Mouse (Mus musculus) heart, adult 9 months (tissue): ENCODE data around the gene Prss32.

ENCODE experiments used
- DNase-seq, 2 experiments: peaks; one replicate each; pipeline ENCODE4 v3.0.0; 2022; ENCODE audit warnings: low spot score in 2 of 2

The Prss32 gene

DNA sequence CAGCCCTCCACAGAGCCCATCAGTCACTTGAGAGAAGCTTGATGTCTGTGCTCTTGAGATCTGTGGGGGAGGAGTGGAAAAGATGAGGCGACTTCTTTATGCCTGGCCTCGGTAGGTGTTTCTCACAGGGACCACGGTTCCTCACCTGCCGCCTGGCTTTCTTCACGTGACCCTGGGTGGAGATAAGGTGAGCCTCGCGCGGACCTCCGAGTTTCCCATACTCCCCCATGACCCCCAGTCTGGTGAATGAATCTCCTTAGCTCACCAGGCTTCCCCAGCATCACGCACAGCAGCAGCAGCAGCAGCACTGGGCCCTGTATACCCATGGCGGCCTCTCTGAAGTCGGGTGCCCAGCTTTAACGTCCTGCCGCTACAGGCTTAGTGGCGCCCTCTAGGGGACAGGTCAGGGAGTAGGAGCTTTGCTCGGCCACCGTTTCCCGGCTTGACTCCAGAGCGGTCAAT is at the start of gene Prss32, which contains the start of gene Prss41:
Prss32 (plus strand) TSS at position 44 of the 462 bp plus-strand sequence.
Prss41 (minus strand) TSS at position 361 of the 462 bp plus-strand sequence.
- DNase-seq, result peak in 1 of 2 experiments; percentile 19

DNA sequence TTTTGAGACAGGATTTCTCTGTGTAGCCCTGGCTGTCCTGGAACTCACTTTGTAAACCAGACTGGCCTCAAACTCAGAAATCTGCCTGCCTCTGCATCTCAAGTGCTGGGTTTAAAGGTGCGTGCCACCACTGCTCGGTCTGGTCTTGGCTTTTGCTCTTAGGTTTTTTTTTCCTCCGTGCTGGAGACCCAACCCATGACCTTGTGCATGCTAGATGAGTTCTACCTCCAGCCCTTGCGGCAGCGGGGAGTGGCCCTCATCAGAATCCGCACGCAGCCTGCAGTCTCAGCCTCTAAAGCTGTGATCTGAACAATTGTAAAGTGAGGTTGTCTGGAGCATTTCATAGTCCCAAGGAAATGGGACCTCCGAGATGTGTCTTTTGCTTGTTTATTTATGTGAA is 48.3 kb upstream of the Prss32 start:
- no peak for DNase-seq

DNA sequence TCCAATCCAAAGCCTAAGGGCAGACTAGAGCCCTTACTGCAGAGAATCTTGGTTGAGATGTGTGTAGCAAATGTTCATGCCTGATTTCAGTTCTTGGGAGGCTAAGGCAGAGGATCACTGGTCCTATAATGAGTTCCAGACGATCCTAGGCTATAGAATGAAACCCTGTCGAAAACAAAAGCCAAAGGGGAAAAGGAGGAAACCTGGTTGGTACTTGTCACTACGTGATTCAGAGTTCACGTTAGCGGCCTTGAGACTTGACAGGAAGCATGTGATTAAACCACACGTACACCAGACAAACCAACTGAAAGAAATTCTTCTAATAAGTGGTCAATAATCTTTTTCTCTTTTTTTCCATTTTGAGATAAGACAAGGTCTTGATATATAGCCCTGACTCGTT is 46.3 kb upstream of the Prss32 start:
- DNase-seq, result no peak

DNA sequence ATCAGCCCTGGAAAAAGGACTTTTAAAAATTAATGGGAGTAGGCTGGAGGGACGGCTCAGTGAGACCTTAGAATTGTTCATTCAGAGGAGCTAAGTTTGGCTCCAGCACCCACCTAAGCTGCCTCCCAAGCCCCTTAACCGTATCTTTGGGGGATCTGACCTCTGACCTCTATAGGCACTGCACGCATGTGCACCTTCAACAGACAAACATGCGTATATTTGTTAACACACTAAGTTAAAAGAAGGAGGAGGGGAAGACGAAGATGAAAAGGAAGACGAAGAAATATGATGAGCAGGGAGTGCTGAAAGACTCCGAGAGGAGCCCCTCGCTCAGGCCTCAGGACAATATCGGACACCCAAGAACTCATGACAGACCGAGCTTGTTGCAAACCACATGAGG is 42.0 kb upstream of the Prss32 start:
- no peak for DNase-seq

DNA sequence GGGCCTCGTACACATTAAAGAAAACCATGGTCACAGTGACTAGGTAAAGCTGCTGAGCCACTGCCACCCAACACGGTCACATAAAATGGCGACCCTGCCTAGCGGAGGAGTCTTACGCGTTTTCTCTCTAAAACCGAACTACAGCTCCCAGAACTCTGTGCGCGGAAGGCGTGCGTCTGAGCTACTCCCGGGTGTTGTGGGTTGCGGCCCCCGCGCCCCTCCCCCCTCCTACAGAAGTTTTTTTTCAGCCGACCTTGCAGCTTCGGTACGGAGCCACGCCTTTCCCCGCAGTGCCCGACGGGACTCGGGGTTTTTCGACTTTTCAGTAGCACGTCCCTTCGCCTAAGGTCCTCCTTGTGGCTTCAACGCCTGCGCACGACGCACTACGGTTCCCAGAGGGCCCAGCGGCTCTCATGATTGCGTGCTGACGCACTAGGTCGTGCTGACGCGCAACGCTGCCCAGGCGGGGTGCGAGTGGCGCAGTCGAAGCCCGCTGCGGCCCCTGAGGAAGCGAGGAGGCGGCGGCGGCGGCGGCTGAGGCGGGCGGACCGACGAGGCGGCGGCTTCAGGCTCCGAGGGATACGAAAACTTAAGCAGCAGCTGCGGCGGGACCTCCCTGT is 40.8 kb upstream of the Prss32 start:
- peak; percentile 98 for DNase-seq

DNA sequence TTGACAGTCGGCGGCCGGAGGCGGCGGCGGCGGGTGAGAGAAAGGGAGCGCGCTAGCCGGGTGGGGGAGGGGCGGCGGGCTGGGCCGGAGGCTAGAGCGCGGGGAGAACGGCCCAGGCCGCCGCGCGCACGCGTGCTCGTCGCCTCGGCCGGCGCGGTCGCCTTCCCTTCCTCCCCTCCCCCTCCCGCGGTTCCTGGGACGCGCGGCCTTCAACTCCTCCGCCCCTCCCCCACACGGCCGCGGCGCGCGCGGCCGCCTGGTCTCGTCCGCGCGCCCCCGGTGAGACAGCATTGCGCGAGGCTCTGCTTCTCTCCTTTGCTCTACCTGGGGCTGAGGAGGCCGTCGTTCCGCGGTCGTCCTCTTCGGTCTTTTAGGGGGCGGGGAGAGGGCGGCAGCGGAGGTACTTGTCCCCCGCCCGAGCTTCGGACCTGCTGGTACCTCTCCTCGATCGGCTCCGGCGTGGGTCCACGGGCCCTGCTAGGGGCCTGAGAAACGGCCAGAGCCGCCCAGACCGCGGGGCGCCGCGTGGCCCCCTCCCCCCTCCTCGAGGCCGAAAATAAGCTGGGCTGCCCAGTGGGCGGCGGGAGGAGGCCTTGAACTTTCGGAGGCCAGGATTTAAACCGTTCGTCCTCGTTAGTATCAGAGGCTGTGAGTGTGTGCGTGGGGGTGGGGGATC is 40.2 kb upstream of the Prss32 start:
- no peak for DNase-seq

DNA sequence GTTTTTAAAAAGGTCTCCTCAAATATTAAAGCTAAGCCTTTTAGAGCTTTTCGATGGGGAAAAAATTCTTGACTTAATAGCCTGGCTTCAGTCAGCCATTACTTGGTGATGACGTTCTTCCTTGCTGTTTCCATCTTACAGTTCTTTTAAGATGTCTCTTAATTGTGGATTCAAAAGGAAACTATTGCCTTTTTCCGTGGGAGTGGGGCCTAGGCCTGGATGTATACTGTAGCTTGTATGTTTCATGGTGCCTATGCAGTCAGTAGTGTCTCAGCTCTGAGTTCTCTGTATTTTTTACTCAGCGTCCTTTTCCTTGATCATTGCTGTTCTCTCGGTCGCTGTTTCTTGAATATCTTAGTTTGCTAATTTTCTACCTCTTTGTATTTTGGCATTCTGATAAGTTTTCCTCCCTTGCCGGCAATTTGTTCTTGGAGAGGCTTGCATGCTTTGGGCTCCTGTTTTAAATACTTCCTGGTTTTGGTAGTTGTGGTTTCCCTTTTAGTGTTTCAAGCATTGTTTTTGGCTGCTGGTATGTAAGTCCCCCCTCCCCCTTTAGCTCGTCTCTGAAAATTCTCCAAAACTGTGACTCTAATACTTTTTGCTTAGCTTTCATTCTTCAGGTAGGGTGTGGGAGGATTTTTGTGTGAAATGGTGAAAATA is 39.1 kb upstream of the Prss32 start:
- DNase-seq, result no peak

DNA sequence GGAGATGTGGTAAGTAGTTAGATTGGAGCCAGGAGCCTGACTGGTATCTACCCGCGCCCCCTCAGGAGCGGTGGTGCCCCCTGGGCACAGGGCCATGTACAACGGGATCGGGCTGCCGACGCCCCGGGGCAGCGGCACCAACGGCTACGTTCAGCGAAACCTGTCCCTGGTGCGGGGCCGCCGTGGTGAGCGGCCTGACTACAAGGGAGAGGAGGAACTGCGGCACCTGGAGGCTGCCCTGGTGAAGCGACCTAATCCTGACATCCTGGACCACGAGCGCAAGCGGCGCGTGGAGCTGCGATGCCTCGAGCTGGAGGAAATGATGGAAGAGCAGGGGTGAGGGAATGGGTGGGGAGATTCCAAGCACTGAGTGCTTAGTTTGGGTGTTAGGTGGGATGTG is 36.8 kb upstream of the Prss32 start:
- peak in 1 of 2 experiments; percentile 35 for DNase-seq

DNA sequence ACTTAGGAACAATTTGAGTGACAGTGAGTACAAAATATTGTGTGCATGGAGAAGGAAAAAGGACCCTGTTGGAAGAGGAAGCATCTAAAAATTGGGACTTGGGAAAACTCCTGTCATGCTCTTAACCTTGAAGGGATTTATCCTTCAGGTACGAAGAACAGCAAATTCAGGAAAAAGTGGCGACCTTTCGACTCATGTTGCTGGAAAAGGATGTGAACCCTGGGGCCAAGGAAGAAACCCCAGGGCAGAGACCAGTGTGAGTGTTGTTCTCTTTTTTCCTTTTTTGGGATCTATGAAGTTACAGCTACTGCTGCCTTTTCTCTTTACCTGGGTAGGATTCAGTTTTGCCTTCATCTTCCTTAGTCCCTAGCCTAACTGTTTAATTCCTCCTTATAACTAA is 35.7 kb upstream of the Prss32 start:
- no peak for DNase-seq

DNA sequence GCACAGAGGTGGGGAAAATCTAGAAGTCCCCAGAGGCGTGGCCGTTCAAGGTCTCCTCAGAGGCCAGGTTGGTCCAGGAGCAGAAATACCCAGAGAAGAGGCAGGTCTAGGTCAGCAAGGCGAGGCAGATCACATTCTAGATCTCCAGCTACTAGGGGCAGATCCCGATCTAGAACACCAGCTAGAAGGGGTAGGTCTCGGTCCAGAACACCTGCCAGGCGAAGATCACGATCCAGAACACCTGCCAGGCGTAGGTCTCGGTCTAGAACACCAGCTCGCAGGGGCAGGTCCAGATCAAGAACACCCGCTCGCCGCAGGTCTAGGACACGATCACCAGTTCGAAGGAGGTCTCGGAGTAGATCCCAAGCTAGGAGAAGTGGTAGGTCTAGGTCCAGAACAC is 28.0 kb upstream of the Prss32 start:
- no peak for DNase-seq

DNA sequence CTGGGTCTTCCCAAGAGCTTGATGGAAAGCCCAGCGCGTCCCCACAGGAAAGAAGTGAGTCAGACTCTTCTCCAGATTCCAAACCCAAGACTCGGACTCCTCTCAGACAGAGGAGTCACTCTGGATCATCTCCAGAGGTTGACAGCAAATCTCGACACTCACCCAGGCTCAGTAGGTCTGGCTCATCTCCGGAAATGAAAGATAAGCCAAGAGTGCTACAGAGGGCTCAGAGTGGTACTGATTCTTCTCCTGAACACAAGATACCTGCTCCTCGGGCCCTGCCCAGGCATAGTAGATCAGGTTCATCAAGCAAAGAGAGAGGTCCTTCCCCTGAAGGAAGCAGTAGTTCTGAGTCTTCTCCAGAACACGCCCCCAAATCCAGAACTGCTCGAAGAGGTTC is 25.1 kb upstream of the Prss32 start:
- no peak for DNase-seq

DNA sequence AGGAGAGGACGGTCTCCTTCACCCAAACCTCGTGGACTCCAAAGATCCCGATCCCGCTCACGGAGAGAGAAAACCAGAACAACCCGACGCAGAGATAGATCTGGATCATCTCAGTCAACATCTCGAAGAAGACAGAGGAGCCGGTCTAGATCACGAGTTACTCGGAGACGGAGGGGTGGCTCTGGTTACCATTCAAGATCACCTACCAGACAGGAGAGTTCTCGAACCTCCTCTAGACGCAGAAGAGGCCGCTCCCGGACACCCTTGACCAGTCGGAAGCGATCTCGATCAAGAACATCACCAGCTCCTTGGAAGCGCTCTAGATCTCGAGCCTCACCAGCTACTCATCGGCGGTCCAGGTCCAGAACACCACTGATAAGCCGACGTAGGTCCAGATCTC is 24.4 kb upstream of the Prss32 start:
- no peak for DNase-seq

DNA sequence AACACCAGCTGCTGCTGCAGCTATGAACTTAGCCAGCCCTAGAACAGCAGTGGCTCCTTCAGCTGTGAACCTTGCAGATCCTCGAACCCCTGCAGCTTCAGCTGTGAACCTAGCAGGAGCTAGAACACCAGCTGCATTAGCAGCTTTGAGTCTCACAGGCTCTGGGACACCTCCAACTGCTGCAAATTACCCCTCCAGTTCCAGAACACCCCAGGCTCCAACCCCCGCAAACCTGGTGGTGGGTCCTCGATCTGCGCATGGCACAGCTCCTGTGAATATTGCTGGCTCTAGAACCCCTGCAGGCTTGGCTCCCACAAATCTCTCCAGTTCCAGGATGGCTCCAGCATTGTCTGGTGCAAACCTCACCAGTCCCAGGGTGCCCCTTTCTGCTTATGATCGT is 22.9 kb upstream of the Prss32 start:
- DNase-seq, result no peak

DNA sequence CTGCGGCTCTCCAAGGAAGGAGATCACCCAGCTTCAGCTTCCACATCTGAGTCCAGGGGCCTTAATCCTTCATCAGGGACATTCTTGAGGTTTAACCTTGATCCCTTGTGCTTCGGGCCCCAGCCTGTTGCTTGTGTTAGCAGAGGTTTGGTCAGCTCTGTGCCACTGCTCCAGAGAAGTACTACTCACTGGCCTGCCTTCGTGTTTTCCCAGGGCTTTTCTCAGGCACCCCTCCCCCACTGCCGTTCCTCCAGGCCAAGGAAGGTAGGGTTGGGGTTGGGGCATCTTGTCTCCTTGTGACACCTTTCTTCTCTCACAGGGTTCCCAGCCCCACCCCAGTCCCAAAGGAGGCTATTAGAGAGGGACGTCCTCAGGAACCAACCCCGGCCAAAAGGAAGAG is 21.6 kb upstream of the Prss32 start:
- no peak for DNase-seq

DNA sequence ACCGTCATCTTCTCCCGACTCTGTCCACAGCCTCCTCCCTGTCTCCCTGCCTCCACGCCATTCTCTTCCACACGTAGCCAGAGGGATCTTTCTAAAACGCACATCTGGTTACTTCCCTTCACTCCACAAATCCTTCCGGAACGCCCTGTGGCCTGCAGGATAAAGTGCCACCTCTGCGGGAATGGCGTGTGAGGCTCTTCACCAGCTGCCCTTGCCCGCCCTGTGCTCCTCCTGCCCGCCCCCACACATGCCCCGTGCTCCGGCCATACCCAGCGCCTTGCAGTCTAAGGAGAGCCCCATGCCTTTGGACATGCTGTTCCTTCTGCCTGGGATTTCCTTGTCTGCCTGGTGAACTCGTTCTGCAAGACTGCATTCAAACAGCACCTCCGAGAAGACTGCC is 20.6 kb upstream of the Prss32 start:
- DNase-seq, result no peak

DNA sequence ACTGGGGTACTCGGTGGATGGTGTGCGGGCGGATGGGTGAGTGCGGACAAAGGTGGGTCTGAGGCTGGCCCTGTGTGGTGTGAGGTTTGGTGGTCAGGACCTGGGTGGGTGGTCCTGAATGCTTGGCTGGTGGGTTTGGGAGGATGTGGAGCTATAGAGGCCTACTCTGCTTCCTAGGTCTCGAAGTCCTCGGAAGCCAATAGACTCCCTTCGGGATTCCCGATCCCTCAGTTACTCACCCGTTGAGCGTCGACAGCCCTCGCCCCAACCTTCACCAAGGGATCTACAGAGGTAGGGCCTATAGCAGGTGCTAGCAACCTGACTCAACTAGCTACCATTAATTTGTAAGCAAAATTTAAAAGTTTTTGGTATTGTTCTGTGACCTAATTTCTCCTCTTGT is 20.0 kb upstream of the Prss32 start:
- DNase-seq, result no peak

DNA sequence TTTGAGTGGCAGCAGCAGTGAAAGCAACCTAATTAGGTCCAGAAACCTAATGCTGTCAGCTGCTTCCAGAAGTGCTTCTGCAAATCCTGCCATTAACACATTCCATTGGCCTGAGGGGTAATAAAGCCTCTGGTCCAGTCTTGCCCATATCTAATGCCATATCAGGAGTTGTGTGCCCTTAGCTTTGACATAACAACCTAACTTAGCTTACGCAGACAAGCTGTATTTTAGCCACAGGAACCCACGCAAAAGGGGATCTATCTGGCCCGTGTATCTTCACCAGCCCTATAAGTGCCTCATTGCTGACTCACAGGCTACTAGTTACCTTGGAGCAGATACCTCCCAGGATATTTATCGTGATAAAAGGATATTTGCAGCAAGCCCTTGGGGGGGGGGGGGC is 18.1 kb upstream of the Prss32 start:
- DNase-seq, result no peak

DNA sequence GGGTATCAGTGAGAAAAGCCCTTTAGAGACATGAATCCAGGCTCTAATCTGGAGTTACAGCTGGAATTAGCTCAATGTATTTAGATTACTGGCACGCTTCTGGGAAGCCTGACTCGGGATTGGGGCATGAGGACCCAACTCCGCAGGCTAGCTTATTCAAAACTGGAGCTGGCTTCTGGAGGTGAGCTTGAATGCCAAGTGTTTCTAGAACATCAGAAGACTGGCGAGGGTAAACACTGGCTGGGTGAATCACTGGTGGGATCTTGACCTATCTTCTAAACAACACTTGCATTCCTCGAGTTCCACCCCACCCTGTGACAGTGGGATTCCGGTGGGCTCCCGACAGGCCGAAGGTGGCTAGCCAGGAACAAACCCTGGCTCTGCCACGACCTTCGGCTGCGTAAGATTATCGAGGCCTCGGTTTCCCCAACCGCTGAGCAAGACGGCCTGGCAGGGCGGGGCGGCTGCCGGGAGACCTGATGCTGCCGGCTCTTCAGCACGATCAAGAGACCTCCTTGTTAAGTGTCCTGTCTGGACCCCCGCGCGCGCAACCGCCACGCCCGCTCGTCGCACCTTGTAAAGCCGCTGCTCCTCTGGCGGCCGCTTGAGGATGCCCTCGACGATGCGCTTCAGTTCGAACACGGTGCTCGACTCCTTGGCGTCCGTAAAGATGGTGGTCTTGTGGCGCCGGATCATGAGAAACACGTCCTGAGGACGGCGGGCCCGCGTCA is 15.2 kb upstream of the Prss32 start:
- DNase-seq, result peak in 1 of 2 experiments; percentile 59

DNA sequence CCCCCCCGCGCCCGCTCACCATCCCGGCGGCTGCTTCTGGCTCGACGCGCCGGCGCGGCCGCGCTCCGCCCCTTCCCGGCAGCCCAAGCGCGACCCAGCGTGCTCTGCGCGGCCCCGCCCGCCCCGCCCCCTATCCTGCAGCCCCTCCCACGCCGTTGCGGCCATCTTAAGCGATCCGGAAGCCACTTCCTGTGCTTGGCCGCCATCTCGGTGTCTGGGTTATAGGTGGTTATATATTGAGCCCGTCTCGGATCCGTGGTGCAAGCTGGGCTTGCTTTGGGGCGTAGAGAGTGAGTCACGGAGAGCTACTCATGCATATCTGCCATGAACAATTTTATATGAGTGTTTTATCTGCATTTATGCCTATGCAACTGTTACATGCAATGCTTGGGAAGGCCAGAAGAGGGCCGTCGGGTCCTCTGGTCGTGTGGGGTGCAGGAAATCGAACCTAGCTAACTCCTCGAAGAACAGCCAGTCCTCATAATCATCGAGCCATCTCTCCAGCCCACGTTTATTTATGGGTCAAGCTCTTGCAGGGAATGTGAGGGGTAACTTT is 14.5 kb upstream of the Prss32 start, which contains the start of gene Elob:
Elob (minus strand) TSS at position 73 of the 556 bp plus-strand sequence.
- peak; percentile 83 to 85 for DNase-seq

DNA sequence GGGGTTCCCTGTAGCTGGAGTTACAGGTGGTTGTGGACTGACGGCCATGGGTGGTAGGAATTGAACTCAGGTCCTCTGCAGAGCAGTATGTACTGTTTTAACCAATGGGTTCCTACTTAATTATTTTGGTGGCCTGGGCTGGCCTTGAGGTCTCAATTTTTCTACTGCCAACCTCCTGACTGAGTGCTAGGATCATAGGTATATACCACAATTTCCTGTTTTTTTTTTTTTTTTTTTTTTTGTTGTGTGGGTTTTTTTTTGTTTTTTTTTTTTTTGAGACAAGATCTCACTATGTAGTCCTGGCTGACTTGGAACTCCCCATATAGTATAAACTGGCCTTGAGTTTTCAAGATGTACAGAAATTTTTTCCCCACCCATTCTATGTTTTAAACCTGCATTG is 12.5 kb upstream of the Prss32 start:
- DNase-seq, result no peak

DNA sequence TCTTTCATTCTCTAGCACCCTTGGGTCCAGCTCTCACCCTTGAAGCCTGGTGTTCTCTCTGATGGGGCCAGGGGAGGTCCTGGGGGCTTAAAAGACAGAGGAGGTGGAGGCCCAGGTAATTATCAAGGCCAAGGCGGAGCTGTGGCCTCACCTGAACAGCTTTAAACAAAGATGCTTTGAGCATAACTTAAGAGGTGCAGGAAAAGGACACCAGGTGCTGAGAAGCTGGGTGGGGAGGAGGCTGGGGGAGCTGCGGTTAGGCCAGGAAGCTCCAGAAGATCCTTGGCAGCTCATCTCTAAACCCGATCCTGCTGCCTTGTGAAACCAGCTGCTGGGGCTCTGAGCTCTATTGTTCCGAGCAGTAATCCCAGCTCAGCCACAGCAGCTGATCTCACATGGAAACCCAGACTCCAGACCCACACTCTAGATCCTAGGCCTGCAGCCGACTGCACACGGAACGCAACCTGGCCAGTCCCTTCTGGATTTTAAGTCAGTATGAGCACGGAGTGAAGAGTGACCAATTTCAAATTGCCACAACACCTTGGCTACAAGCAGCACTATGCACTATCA is 7.6 kb upstream of the Prss32 start, which contains the start of gene Prss33:
Prss33 (minus strand) TSS at position 51 of the 570 bp plus-strand sequence.
- DNase-seq, result no peak
